Mouse (Mus musculus): Measurements from ENCODE around the gene Zzz3. TPM values are rescaled to one million over a fixed set of nuclear protein-coding genes. Genes with fewer than 3 reads are reported as not detected.

Gene Zzz3
- polyA plus RNA-seq, 1 experiment from 2014 or later: 25.5 TPM

GRCm38 (mm10) chr3:152397335-152397940 is 2.2 kb downstream of the Zzz3 start:
- H3K9ac ChIP-seq (replicated peaks; ENCODE audit: low read depth): peak overlapping the region; percentile 86
- H3K27ac ChIP-seq (ENCODE audit: low read length): peak overlapping the region; percentile 97; the same call in 1 of the 2 replicates
- H3K4me1 ChIP-seq (ENCODE audit: insufficient read depth, low read depth, low read length): peaks cover 8% of the 10 kb centered on the region; the same call in 1 of the 2 replicates
- peak overlapping the region; percentile 85 for H3K4me3 ChIP-seq (ENCODE audit: low read depth, low read length)
- H3K9me3 ChIP-seq (ENCODE audit: low read length): no peaks in the 10 kb centered on the region
- no peak for DNase-seq (ENCODE audit: low spot score)
- TF ChIP-seq EP300 (IDR thresholded peaks at IDR 0.05): no peak
- no peak for TF ChIP-seq CTCF (IDR thresholded peaks at IDR 0.05)
- ATAC-seq: no peak
- 34% methylated on average over 9 of the region's 9 CpGs for WGBS
- peak overlapping the region; percentile 83 for H3K4me2 ChIP-seq (replicated peaks; ENCODE audit: low read depth, low read length)
- H3K27me3 ChIP-seq (replicated peaks; ENCODE audit: insufficient read depth, low read length): no peaks in the 10 kb centered on the region
- H3K36me3 ChIP-seq (ENCODE audit: insufficient read depth, low read length): no peaks in the 10 kb centered on the region

- Histone ChIP-seq H3K4me1 (ENCODE audit: insufficient read depth, low read depth, low read length) (0 out of 2 replicates have a peak, but pooled peaks cover 3% of the 10 kb centered on the region), H3K27me3 (replicated peaks; ENCODE audit: insufficient read depth, low read length) (no peaks in the 10 kb centered on the region), H3K36me3 (ENCODE audit: insufficient read depth, low read length) (no peaks in the 10 kb centered on the region), H3K27ac (ENCODE audit: low read length) (no peak overlapping the region), H3K9ac (replicated peaks; ENCODE audit: low read depth) (no peak overlapping the region), H3K9me3 (ENCODE audit: low read length) (no peaks in the 10 kb centered on the region), H3K4me3 (ENCODE audit: low read depth, low read length) (no peak overlapping the region), H3K4me2 (replicated peaks; ENCODE audit: low read depth, low read length) (no peak overlapping the region)
- no peak for ATAC-seq
- TF ChIP-seq CTCF (IDR thresholded peaks at IDR 0.05): no peak
- no peak for TF ChIP-seq EP300 (IDR thresholded peaks at IDR 0.05)
- WGBS: 50% methylated on average over 5 of the region's 5 CpGs
- no peak for DNase-seq (ENCODE audit: low spot score)
Measured at GRCm38 (mm10) chr3:152400441-152400840, 5.2 kb downstream of the Zzz3 start.

DNA sequence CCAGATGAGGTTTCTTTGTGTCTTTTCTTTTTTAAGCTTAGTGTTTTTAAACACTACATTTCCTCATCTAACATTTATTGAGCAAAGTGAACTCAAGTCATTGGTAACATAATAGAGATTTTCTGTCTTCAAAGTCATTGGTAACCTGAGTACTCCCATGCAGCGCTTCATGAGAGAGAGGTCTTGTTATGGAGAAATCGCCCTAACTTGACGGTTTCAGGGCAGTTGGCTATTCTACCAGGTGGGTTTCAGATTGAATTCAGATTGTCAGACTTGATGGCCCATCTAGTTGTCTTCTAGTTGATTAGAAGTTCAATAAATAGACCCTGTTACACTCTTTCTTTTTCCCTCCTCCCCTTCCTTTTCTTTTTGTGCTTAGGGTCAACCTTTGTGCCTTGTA is 5.6 kb downstream of the Zzz3 start:
- H3K4me3 ChIP-seq (ENCODE audit: low read depth, low read length): no peak overlapping the region
- 85% methylated on average over 3 of the region's 3 CpGs for WGBS
- 0 out of 2 replicates have a peak, but pooled peaks cover 3% of the 10 kb centered on the region for H3K4me1 ChIP-seq (ENCODE audit: insufficient read depth, low read depth, low read length)
- no peak overlapping the region for H3K27ac ChIP-seq (ENCODE audit: low read length)
- no peak for DNase-seq (ENCODE audit: low spot score)
- ATAC-seq: no peak
- TF ChIP-seq EP300 (IDR thresholded peaks at IDR 0.05) (no peak), CTCF (IDR thresholded peaks at IDR 0.05) (no peak)
- H3K27me3 ChIP-seq (replicated peaks; ENCODE audit: insufficient read depth, low read length): no peaks in the 10 kb centered on the region
- H3K9me3 ChIP-seq (ENCODE audit: low read length): no peaks in the 10 kb centered on the region
- no peak overlapping the region for H3K4me2 ChIP-seq (replicated peaks; ENCODE audit: low read depth, low read length)
- no peaks in the 10 kb centered on the region for H3K36me3 ChIP-seq (ENCODE audit: insufficient read depth, low read length)
- H3K9ac ChIP-seq (replicated peaks; ENCODE audit: low read depth): no peak overlapping the region

GRCm38 (mm10) chr3:152401964-152402670 is 6.8 kb downstream of the Zzz3 start:
- Histone ChIP-seq H3K27me3 (replicated peaks; ENCODE audit: insufficient read depth, low read length) (no peaks in the 10 kb centered on the region), H3K4me1 (ENCODE audit: insufficient read depth, low read depth, low read length) (0 out of 2 replicates have a peak, but pooled peaks cover 3% of the 10 kb centered on the region), H3K4me2 (replicated peaks; ENCODE audit: low read depth, low read length) (no peak overlapping the region), H3K9me3 (ENCODE audit: low read length) (no peaks in the 10 kb centered on the region), H3K9ac (replicated peaks; ENCODE audit: low read depth) (no peak overlapping the region), H3K36me3 (ENCODE audit: insufficient read depth, low read length) (no peaks in the 10 kb centered on the region), H3K4me3 (ENCODE audit: low read depth, low read length) (no peak overlapping the region), H3K27ac (ENCODE audit: low read length) (no peak overlapping the region)
- TF ChIP-seq EP300 (IDR thresholded peaks at IDR 0.05) (peak; percentile 25; the same call in 1 of the 2 replicates), CTCF (IDR thresholded peaks at IDR 0.05) (no peak)
- ATAC-seq (peak; percentile 89), DNase-seq (ENCODE audit: low spot score) (peak; percentile 82)
- WGBS: 74% methylated on average over 7 of the region's 7 CpGs

DNA sequence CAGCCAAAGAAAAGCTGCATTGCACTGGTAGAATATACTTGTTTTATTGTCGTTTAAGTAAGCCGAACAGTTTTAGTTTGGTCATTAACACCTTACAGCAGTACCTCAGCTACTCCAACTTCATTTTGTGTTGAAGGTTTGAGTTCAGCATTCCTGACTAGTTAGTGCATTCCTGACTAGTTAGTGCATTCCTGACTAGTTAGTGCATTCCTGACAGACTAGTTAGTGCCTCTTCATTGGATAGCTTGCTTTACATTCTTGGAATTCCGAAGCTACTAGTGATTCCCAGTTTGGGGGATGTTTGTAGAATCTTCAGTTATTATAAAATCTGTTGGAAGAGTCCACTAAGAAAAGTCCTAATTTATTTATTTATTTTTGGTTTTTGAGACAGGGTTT is 7.4 kb downstream of the Zzz3 start:
- no peak overlapping the region for H3K9ac ChIP-seq (replicated peaks; ENCODE audit: low read depth)
- no peaks in the 10 kb centered on the region for H3K27me3 ChIP-seq (replicated peaks; ENCODE audit: insufficient read depth, low read length)
- no peak for TF ChIP-seq CTCF (IDR thresholded peaks at IDR 0.05)
- TF ChIP-seq EP300 (IDR thresholded peaks at IDR 0.05): no peak
- DNase-seq (ENCODE audit: low spot score) (no peak), ATAC-seq (no peak)
- no peaks in the 10 kb centered on the region for H3K9me3 ChIP-seq (ENCODE audit: low read length)
- WGBS: 75% methylated on average over 3 of the region's 3 CpGs
- no peaks in the 10 kb centered on the region for H3K36me3 ChIP-seq (ENCODE audit: insufficient read depth, low read length)
- H3K4me2 ChIP-seq (replicated peaks; ENCODE audit: low read depth, low read length): no peak overlapping the region
- H3K4me3 ChIP-seq (ENCODE audit: low read depth, low read length): no peak overlapping the region
- 0 out of 2 replicates have a peak, but pooled peaks cover 3% of the 10 kb centered on the region for H3K4me1 ChIP-seq (ENCODE audit: insufficient read depth, low read depth, low read length)
- no peak overlapping the region for H3K27ac ChIP-seq (ENCODE audit: low read length)

- Histone ChIP-seq H3K4me2 (replicated peaks; ENCODE audit: low read depth, low read length) (no peak overlapping the region), H3K27me3 (replicated peaks; ENCODE audit: insufficient read depth, low read length) (no peaks in the 10 kb centered on the region), H3K36me3 (ENCODE audit: insufficient read depth, low read length) (no peaks in the 10 kb centered on the region), H3K4me3 (ENCODE audit: low read depth, low read length) (no peak overlapping the region), H3K27ac (ENCODE audit: low read length) (no peak overlapping the region), H3K9me3 (ENCODE audit: low read length) (no peaks in the 10 kb centered on the region), H3K9ac (replicated peaks; ENCODE audit: low read depth) (no peak overlapping the region), H3K4me1 (ENCODE audit: insufficient read depth, low read depth, low read length) (0 out of 2 replicates have a peak, but pooled peaks cover 3% of the 10 kb centered on the region)
- no peak for DNase-seq (ENCODE audit: low spot score)
- TF ChIP-seq CTCF (IDR thresholded peaks at IDR 0.05) (no peak), EP300 (IDR thresholded peaks at IDR 0.05) (no peak)
- 70% methylated on average over 2 of the region's 2 CpGs for WGBS
- ATAC-seq: no peak
Measured at GRCm38 (mm10) chr3:152403827-152404226, 8.6 kb downstream of the Zzz3 start.

Measured in lung, postnatal 0 days (tissue).